Mouse (Mus musculus): ENCODE results near the gene Milr1.

- TF ChIP-seq POLR2A (IDR thresholded peaks at IDR 0.05; ENCODE audit: borderline replicate concordance, extremely low read depth, low read depth, low read length), result no peak
- no peak for TF ChIP-seq CTCF (IDR thresholded peaks at IDR 0.05; ENCODE audit: insufficient read depth, low read length)
Observed at GRCm38 (mm10) chr11:106751039-106752018, at the start of gene Milr1.

All from lung, adult 2 months (tissue).